Mouse (Mus musculus) R1 (cell line): ENCODE data around the gene Ptp4a2.

ENCODE experiments used
- DNase-seq: peaks from one replicate; pipeline ENCODE4 v3.0.0-alpha.2; 2018; ENCODE audit warnings: low read depth, low spot score

Gene Ptp4a2

DNA sequence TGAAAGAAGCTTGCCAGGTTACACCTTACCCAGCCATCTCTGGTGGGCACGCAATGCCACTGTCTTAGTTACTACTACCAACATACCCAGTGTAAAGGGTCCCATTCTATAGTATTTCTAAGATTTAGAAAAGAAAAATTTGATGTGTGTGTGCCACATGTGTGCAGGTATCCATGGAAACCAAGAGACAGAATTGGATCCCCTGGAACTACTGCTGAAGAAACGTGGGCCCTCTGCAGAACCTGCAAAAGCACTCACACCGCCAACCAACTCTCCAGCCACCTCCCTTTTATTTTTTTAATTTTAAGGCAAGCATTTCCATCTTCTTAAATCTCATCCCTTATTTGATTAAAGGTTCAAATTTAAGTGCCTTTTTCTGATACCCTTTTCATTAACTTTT lies 40.8 kb downstream of the Ptp4a2 start:
- no peak for DNase-seq

DNA sequence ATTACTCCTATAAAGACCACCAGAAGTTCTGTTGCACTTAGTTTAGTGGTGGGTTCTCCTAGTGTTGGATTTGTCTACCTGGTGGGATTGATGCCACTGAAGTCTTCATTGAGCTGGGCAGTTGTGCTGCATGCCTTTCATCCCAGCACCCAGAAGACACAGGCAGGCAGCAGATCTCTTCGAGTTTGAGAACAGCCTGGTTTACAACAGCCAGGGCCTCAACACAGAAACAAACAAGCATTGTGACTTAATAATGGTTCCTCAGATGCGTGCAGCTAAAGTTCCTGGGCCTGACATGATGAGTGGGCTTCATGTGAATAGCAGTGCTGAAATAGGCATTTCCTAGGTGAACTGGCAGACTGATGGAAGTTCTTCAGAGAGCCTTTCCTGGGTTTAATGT lies 42.0 kb downstream of the Ptp4a2 start:
- DNase-seq = no peak

DNA sequence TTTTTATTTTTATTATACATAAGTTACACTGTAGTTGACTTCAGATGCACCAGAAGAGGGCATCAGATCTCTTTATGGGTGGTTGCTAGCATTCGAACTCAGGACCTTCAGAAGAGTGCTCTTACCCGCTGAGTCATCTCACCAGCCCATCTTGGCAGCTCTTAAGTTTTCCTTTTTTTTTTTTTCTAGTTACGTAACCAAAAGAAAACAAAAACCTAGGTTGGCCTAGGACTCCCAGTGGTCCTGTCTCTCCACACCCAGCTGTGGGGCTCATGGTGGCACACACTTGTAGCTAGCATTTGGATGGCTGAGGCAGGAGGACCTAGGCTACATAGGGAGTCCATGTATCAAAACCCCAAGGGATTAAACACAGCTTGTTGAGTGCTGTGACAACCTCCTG lies 43.0 kb downstream of the Ptp4a2 start:
- no peak for DNase-seq

DNA sequence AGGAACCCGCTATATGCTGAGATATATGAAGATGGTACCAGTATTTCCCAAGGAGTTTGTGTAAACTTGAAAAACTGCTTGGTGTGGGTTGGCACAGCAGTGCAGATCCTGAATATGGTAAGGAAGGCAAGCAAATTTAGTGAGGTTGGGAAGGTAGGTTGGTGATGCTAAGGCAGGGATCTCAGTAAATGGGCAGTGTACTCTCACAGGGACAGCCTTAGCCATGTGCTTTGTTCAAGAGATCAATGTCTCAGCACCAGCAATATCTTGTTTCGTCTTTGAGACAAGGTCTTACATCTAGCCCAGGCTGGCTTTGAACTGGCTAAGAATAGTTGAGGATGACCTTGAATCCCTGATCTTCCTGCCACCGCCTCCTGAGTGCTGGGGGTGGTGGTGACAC lies 43.6 kb downstream of the Ptp4a2 start:
- DNase-seq = no peak

DNA sequence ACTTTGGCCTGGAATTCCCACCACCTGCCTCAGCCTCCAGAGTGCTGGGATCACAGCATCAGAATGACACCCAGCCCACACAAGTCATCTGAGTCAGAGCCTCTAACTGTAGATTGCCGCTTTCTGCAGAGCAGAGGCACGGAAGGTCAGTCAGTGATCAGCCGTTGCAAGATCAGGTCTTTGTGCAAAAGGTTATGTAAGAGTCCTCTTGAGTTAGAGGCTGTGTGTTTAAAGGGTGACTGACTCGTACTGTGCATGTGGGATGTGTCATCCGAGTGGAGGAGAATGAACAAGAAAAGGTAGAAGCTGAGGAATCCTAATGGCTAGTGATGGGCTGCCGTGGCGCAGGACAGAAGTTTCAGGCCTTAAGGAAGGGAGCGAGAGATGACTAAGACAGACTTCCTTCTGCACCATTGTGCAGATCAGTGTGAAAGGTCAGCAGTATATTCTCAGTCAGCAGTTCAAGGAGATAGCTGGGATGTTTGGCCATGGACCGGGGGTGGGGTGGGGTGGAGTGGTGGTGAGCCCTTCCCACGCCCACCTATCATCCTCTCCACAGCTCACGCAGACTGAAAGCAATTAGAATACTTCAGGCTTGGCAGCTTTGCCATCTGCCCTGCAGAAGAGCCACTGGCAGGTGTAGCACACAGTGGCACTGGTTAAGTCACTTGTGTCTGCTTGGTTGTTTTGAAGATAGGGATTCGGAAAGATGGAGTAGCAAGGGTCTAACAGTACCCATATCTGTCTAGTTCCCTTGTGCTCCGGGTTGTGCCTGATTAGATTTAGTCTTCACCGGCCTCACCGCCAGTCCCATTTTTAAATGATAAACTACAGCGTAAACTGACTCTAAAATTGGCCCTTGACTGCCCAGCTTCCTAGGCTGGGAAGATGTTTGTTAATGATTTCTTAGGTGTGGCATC lies 44.3 kb downstream of the Ptp4a2 start:
- no peak for DNase-seq

DNA sequence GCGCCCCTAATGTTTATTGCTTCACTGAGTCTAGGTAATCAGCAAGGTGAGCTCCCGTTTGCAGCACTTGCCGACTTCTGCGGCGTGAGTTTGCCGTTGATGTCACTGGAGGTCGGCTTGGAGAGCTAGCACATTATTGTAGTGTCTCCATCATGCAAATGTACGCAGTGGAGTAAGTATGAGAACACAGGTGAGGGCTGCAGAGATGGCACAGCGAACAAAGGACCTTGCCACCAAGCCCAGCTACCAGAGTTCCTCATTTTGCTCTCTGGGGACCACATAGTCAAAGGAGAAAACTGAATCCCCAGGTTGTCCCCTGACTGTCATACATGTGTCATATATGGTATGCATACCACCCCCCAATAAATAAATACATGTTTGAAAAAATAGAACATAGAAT lies 49.4 kb downstream of the Ptp4a2 start:
- no peak for DNase-seq

DNA sequence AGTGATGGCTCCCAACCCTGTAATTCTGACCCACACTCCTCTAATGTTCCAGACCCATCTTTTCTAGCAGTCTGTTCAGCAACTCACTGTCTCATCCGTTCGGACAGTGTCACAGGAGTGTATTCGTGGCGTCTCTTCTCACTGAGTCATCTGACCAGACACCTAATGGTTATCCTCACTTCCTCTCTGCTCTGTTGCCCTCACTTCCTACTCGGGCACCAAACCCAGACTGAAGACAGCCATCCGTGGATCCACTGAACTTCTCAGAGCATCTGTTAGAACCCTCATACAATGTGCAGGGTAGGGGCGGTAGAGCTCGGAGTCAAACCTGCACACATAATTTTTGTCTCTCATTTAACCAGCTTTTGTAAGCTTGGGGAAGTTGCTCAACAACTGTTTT lies 50.4 kb downstream of the Ptp4a2 start:
- DNase-seq = no peak

DNA sequence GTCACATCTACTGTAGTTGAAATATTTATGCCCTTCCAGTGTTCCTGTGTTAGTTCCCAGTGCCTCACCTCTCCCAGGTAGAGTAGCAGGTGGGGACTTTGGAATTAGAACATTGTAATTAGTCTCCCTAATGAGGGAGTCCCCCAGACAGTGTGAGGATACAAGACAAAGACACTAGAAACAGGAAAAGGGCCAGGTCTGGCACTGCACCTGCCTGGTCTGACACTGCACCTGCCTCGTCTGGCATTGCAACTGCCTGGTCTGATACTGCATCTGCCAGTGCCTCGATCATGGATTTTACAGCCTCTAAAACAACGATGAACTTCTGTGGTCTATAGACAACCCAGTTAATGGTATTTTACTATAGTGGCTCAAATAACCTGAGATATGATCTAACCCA lies 51.3 kb downstream of the Ptp4a2 start:
- no peak for DNase-seq

DNA sequence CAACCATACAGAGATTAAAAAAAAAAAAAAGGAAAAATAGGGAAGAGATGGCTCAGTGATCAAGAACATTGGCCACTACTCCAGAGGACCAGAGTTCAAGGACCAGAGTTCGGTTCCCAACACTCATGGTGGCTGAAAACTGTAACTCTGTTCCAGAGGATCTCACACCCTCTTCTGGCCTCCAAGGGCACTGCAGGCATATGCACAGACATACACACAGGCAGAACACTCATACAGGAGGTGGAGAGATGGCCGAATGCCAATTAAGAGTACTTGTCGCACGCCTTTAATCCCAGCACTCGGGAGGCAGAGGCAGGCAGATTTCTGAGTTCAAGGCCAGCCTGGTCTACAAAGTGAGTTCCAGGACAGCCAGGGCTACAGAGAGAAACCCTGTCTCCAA lies 55.2 kb downstream of the Ptp4a2 start:
- DNase-seq = peak; percentile 90

DNA sequence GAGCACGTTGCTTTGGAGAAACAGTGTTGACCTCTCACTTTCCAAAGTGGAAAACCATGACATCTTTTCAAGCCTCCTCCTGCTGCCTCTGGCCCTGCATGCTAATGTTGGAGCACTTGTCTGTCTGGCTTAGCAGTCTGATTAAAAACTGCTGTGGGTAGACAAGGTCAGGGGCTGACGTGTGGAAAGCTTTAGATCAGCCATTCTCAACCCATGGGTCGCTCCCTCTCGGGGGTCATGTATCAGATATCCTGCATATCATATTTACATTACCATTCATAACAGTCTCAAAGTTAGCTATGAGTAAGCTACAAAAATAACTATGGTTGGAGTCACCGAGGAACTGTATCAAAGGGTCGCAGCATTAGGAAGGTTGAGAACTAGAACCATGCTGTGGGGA lies 57.2 kb downstream of the Ptp4a2 start:
- no peak for DNase-seq

DNA sequence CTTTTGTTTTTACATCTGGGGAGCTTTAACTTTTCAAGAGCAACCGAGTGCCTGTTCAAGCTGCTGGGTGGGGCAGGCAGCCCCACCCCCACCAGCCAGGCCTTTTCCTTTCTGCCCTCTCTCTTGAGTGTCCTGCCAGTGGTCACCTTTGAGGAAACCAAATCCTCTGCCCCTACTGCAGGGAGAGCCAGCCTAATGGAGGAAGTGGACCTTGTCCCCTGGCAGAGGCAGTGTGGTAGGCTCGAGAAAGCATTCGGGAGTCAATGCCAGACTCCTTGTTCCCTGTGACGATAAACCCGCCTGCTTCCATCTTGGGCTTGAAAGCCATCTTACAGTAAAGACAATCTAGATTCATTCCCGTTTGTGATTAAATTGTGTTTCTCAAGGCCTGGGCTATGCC lies 59.5 kb downstream of the Ptp4a2 start:
- no peak for DNase-seq

DNA sequence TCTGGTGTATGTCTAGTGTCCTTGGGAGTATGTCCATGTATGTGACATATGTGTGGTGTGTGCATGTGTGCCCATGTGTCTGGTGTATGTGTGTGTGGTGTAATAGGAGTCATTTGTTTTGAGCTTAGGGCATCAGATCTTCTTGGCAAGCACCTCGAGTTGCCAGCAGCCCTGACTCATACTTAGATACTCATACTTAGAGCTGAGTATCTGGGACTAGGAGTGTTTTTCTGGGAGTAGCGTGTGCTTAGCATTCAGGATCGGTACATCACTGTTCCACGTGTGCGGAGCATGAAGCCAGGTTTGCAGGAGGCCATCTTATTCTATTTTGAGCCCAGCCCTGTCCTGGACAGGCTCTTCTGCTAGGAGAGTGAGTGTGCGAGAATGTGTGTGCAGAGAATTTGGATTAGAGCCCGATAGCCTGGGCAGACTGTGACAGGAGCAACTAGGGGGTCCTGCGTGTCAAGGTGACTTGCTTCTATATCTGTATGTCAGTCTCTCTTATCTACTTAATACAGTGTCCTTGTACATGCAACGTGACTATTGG lies 61.4 kb downstream of the Ptp4a2 start:
- DNase-seq = no peak

DNA sequence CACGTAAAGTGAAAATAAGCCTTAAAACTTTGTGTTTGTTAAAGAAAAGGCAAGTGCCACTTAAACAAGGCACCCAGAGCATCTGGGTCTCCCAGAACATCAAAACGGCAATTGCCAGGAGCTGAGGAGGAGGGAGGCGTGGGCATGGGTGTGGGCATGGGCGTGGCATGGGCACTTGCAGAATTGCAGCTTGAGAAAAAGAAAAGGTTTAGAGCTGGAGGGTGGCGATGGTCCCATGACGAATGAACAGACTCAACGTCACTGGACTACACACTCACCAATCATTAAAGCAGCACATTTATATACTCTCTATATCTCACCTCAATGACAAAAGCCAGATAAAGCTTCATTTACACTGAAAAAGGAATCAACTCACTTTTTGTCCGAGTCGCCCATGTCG lies 63.8 kb downstream of the Ptp4a2 start:
- DNase-seq = no peak

DNA sequence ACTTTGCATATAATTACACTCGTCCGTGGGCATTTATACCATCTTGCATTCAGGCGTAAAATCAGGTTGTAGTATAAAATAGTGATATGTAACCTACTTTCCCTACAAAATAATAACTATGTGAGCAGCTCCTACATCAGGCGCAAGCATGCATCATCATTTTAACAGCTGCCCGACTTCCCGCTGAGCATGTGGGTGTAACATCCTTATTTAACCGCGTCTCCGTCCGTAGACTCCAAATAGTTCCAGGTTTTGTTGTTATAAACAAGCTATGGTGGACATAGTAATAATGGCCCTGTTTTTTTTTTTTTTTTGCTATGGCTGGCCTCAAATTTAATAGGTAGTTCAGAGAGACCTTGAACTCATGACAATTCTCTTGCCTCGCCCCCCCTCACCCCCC lies 64.4 kb downstream of the Ptp4a2 start:
- DNase-seq = no peak

DNA sequence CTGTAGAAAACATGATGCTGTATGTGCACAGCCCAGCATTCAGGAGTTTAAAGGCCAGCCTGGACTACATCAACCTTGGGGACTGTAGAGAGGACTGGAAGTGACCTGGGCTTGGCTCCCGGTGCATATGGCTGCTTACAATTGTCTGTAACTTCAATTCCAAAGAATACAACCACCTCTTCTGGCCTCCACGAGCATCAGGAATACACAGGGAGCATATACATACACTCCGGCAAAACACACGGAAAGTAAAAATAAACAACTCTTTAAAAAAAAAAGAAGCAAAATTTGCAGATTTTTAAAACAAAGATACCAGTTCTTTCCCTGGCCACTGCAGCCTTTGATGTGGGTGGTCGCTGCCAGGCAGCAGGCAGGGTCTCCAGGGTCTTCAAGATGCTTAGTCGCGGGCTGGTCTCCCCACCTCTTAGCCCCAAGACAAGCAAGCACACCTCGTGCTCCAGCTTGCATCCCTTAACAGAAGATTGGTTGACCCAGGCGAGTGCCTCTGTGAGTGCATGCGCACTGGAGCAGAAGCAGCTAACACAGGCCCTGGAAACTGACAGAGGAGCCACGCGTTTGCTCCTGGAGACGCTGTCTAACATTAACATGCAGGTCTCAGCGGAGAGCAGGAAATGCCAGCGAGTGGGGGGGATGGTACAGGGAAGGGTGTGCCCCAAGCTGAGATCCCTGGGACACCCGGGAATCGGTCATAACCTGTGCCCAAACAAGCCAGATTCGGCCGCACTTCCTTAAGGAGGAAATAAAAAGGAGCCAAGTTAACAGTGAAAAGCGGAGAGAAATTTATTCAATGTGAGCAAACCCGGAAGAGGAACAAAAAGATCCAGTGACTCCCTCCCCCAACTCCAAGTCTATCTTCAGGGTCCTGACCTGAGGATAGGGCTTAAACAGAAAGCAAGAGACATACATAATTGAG lies 66.1 kb downstream of the Ptp4a2 start:
- peak; percentile 96 for DNase-seq

DNA sequence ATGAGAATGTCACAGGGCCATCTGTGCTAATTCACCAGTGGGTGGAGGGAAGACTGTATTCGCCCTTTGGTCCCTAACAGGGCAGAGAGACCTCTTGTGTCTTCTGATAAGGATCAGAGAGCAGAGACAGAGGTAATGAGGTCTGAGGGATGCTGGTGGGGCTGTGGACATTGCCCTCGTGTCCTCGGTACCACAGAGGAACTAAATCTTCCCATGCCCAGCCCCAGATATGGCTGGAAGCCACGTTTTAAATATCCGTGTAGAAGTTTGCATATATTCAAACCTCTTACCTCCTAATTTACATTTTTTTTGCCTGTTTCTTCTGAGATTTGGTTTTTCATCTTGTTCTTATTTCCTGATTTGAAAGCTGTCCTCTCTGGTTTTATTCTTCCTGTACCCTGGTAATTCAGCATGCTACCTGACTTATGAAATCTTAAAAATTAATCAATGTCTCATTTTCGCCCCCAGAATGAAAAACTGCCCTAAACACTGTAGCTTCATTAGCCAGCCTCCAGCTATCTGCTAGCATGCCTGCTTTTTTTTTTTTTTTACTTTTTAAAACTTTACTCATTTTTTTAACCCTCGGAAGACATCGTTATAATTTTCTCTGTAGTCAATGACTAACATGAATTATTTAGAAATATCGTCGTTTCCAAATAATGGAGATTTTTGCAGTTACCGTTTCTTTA lies 67.1 kb downstream of the Ptp4a2 start:
- DNase-seq = no peak

DNA sequence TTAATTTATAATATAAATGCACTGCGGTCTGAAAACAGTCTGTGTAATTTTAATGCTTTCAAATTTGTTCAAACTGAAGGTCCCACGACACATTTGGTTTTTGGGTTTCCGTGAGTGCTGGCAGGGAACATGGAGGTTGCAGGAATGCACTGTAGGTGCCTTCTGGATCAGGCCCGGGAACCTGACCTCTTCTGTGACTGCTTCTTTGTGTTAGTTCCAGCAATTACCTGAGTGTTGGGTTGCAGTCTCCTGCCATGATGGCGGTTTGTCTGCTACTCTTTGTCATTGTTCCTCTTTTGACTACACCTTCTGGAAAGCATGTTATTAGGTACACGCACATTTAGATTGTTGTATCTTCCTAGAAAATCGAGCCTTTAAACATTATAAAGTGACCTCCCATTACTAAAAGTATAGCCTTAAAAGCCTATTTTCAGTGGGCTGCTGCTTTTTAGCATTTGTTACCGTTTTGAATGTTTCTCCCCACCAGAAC lies 67.7 kb downstream of the Ptp4a2 start:
- DNase-seq = no peak

DNA sequence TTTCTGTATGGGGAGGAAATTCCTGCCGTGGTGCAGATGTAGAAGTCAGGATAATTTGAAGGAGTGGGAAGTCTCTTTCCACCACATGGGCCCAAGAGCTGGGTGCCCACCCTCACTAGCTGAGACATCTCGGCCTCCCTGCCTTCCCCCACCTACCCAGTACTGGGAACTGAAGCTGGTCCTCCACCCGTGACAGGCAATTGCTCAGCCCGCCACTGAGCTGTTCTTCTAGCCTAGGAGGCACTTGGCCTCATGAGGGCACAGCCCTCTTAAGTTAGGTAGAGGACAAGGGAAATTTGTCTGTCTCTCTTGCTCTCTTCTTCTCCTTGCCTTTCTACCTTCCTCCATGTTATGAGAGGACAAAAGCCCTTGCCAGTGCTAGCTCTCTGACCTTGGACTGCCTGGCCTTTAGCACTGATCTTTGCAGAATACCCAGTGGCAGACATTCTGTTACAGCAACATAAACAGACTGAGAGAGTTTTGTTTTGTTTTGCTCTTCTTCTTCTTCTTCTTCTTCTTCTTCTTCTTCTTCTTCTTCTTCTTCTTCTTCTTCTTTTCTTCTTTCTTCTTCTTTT lies 68.3 kb downstream of the Ptp4a2 start:
- DNase-seq = no peak

DNA sequence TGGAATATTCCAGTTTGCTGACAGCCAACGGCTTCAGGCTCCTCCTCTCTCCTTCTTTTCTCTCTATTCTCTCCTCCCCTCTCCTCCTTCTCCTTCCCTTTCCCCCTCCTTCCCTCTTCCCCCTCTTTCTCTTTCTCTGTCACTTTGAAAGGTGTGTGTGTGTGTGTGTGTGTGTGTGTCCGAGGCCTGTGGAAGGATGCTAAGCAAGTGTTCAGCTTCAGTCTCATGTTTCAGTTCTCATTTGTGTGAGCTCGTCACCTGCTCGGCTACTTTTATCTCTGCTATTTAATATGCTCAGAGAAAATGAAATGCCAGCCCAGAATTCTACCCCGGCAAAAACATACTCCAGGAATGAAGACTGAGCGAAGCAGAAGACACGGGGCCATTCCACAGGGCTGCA lies 69.6 kb downstream of the Ptp4a2 start:
- DNase-seq = no peak

DNA sequence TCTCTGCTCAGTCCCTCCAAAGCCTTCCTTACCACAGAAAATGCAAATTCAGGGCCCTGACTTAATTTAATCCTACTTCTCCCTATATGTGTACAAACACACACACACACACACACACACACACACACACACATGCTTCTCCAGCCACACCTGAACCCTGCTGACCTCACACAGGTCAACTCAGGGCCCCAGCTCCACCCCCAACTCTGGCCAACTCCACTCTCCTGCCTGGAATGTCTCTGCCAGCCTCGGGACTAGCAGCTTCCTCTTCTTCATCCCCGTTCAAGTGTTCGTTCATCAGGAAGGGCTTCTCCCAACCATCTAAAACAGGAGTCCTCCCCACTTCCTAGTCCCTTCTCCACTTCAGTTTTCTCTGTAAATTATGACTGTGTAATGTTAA lies 70.6 kb downstream of the Ptp4a2 start:
- DNase-seq = no peak

DNA sequence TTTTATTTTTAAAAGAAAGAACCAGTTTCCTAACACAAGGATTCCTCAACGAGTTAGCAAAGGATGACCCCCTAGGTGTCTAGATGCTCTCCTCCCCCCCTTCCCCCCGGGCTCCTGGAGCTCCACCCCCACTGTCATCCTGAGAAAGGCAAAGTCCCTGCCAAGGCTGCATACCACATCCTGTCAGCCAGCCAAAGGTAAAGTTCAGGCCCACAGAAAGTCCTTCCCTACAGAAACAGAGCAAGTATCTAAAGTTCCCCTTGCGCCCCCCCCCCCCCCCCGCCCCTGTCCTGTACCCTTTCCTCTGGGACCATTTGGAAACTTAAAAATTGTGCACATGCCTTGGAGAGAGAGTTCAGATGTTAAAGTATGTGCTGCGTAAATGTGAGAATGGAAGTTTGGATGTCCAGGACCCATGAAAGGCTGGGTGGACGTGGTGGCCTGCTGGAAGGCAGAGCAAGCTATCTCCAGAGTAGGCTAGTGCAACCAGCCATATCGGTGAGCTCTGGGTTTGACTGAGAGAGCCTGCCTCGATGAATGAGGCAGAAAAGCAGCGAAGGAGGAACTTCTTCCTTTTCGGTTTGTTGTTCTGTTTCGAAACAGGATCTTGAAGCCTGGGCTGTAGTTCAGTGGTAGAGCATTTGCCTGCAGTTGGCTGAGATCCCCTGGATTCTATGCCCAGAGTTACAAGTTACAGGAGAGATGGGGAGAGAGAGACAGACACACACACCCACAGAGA lies 71.7 kb downstream of the Ptp4a2 start:
- no peak for DNase-seq
